Mouse (Mus musculus) neural tube, embryonic 10.5 days (tissue): ENCODE data around the gene Lce3e.

Experiments
- DNase-seq: peaks from one replicate; pipeline ENCODE4 v3.0.0-alpha.2; 2017; ENCODE audit warnings: low spot score; ENCODE audit errors: extremely low spot score

Gene Lce3e

DNA sequence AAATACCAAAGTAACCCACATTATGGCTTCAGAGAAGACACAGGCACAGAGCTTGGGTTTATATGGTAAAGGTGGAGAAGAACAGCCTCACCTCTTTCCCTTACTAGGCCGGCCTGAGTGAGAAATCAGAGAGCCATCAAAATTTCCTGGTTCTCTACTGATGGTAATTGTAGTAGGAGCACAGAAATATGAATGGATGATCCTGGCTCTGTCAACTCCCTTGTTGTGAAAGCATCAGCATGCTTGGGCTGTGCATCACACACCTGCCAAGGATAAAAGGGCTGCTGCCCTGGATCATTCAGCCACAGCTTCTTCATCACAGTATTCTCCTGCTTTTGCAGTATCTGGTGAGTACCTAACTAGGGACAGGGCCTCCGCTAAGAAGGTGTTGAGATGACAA, at the start of gene Lce3e:
Gene Lce3e, plus strand, starts transcription at position 301 of the 400 bp plus-strand sequence.
- DNase-seq, result no peak

DNA sequence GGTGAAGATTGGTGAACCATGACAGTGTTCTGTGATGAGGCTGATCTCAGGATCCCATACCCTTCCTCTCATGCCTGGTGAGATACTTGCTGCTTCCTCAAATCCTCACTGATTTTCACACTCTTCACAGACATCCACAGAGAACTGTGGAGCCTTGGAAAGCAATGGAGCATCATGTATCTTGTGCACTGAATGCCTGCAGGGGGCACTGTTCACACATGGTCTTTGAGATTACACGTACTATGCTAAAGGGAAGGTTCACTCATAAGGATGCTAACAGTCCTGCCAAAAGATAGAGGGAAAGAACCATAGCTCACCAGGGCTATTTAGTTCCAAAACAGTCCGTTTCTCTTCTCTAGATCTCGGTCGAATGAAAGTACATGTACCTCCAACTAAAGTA, 46.5 kb upstream of the Lce3e start:
- DNase-seq, result peak; percentile 25

DNA sequence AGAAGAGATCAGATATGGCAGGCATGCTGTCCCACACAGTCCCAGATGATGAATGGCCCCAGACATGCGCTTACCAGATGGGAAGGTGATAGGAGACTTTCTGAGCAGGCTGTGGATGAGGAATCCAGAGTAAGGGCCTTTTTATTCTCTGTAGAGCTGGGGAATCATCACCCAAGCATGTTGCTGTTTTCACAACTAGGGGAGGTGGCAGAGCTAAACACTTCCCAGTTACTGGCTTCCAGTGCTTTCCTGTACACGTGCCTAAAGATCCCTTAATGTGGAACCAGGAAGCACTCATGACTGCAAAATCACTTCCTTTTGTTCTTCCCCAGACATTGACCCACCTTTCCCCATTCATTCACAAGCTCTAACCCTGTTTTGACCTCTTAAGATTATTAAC, 40.7 kb upstream of the Lce3e start, which contains the start of gene Lce3a:
Gene Lce3a, minus strand, starts transcription at position 101 of the 400 bp plus-strand sequence.
- no peak for DNase-seq

DNA sequence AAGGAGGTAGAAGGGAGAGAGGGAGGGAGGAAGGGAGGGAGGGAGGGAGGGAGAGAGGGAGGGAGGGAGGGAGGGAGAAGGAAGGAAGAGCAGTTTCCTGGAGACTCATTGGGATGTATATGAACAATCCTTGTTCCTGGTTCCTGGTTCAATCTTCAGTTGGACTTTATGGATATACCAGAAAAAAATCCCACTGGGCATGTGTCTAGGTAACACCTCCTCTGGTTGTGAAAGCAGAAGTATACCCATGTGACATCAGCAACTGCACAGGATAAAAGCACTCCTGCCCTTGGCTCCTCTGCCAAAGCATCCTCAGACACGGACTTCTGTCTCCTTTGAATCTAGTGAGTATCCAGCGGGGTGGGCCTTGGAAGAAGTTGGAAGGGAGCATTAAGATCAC, 34.2 kb upstream of the Lce3e start, which contains the start of gene Lce3b:
Gene Lce3b, plus strand, starts transcription at position 301 of the 400 bp plus-strand sequence.
- DNase-seq, result no peak

DNA sequence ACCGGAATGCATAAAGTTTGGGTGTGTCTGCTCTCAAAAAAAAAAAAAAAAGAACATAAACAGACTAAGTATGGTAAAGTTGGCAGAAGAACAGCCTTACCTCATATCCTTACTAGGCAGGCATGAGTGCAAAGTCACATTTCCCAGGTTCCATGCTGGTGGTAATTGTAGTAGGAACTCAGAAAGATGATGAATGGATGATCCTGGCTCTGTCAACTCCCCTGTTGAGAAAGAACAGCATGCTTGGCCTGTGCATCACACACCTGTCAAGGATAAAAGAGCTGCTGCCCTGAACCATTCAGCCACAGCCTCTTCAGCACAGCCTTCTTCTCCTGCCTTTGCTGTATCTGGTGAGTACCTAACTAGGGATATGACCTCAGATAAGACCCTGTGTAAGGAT, 22.7 kb upstream of the Lce3e start, which contains the start of gene Lce3c:
Gene Lce3c, plus strand, starts transcription at position 301 of the 400 bp plus-strand sequence.
- DNase-seq, result no peak

DNA sequence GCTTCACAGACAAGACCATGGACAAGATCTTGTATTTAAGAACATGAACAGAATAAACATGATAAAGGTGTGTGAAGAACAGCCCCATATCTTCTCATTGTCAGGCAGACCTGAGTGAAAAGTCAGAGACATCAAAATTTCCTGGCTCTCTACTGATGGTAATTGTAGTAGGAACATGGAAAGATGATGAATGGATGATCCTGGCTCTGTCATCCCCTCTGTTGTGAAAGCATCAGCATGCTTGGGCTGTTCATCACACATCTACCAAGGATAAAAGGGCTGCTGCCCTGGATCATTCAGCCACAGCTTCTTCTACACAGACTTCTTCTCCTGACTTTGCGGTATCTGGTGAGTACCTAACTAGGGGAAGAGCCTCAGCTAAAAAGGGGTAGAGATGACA, 9.8 kb upstream of the Lce3e start, which contains the start of gene Lce3d:
Gene Lce3d, plus strand, starts transcription at position 301 of the 400 bp plus-strand sequence.
- no peak for DNase-seq

DNA sequence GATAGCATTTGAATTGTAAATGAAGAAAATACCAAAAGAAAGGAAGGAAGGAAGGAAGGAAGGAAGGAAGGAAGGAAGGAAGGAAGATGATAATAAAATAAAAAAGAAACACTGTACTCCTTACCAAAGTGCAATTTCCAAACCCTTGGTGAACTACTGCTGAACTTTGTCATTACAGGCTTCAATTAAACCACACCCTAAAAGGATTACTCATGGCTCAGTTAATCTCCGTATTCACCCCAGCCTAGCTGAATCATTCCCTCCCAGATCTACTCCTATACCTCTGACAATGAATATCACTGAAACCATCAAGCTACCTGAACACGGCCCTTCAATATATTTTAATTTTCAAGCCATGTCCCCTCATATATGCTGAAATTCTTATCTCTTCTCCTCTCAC, 11.6 kb downstream of the Lce3e start:
- no peak for DNase-seq

DNA sequence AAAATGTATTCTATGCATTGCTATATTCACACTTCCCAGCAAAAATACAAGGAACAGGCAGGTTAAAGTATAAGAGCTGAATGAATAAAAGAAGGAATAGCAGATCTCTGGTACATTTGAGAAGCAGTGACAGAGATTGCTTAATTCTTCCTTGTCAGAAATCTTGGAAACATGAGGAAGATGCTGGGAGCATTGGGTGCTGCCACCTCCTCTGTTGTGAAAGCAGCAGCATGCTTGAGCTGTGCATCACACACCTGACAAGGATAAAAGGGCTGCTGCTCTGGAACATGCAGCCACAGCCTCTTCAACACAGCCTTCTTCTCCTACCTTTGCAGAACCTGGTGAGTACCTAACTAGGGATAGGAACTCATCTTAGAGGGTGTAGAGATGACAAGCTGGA, 25.1 kb downstream of the Lce3e start, which contains the start of gene Lce3f:
Gene Lce3f, plus strand, starts transcription at position 301 of the 400 bp plus-strand sequence.
- DNase-seq, result no peak

DNA sequence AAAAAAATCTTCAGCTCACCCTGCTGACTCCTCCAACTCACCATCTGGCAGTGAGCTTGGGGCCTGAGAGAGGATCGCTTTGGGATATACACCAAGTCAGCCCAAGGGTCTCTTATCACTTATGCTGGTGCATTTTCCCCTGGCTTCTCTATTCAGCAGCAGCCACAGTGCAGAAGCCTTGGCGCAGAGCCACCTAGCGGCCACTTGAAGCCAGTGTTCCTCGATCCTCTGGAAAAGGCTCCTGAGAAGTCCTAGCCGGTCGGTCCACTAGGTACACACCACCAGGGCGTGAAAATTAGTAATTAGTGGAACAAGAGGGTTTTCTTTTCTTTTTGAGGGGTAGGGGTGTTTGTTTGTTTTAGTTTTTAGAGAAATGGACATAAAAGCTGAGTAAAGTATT, 31.8 kb downstream of the Lce3e start:
- peak; percentile 62 for DNase-seq

DNA sequence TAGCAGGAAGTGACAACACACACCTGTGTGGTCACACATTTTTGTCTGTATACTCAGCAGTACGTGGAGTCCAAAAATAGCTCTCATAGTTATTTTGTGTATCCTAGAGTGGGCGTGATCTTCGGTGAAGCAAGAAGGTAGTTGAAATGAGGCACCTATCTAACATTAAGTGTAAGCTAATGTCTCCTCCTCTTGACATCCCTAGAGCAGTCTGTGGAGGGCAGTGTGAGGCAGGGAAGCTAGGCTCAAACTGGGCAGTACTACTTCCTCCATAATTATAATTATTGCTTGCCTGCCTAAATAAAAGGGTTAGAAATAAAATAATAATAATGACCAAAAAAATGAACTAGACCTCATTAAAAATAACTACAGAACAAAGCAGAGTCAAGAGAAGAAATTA, 33.8 kb downstream of the Lce3e start:
- DNase-seq, result no peak

DNA sequence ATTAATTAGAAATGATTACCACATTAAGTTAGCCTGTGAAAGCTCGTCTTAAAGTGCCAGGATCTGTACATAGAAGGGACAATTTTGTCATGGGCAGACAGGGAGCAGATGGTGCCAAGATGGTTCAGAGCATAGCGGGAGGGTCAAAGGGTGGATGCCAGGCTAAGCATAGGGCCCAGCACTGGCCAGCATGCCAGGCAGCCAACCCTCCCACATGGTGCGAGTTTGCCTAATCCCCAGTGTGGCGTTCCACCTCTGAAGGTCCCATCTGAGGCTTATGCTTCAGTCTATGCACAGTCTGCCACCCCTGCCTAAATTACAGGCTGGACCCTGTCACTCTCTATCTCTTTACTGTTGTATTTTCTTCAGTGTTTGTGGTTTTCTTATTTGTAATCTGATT, 36.0 kb downstream of the Lce3e start:
- DNase-seq, result no peak

DNA sequence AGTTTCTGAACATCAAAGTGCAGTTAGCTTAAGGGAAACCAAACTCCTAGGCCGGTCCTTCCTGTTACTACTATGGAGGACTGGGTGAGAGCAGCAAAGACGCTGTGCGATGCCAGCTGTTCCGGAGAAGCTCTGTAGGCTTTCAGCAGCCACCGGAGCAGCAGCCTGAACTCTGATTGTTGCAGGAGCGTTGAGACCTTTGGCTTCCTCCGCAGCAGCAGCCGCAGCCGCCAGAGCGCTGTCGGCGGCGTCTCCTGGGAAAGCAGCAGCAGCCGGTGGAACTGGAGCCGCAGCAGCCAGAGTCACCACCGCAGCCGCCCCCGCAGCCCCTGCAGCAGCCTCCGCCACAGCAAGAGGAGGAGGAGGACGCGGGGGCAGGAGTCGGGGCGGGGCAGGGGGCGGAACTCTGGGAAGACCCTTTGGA, 47.5 kb downstream of the Lce3e start:
- peak; percentile 79 for DNase-seq

DNA sequence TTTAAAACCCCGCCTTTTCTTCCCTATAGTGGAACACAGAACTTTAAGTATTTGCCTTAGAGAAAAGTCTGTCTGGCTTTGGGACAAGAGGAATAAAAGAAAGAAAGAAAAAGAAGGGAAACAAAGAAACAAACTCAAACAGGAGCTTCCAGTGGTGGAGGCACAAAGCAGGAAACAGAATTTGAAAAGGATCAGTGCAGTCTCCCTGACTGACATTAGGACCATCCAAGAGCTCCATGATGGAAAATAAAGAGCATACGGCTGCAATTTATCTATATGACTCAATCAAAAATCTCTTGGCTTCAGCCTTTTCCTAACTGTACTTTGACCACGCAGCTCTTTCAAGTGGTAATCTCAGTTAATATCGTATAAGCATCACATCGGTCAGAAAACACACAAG, 48.0 kb downstream of the Lce3e start:
- DNase-seq, result no peak

DNA sequence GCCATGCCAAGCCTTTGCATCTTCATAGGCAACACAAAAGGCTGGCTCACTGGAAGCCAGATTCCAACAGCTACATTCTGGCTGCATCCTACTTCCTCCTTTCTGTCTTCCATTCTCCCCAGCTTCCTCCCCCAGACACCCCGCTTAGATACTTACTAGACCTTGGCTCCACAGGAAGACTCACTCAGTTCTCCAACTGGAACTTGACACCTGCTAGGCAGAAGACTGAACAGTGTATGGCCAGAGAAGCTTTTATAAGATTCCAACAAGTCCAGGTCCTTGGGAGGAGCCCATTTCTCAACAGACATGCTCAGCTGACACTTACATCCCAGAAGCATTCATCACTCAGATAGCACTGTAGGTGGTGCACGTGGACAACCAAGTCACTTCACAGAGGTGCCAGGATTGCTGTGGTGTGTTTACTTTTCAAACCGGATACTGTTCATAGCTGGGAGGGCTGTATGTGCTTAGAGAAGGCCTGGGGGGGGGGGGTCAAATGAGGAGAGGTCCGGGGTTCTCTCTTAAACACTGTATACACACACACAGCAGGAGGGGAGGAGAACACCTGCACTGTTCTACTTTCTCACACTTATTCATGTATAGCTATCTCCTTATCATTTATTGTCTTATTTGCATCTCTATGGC, 48.7 kb downstream of the Lce3e start, which contains the start of gene Crct1:
Gene Crct1, minus strand, starts transcription at position 228 of the 645 bp plus-strand sequence.
- peak; percentile 19 for DNase-seq
